In genomic region chr11:3370928-3371598, GRCm38 (mm10) we compare ENCODE assay signal across 8 mouse cellular contexts. TPM values are rescaled to one million over a fixed set of nuclear protein-coding genes. Genes with fewer than 3 reads are reported as not detected.
A peak's percentile ranks its signal among the peaks of the same experiment; 100 is the strongest.
DNase-seq lines count a peak whose midpoint lies in the region; ATAC-seq lines count a peak whose summit lies in the region.

No protein-coding gene starts in this region.

- peak overlapping the region; percentile 64 for H3K9ac ChIP-seq in lung, embryonic 16.5 days (ENCODE audit: low read length)

- no peaks in the 10 kb centered on the region for H3K36me3 ChIP-seq in hindbrain, embryonic 10.5 days
- H3K36me3 ChIP-seq in lung, embryonic 16.5 days (ENCODE audit: control insufficient read depth, insufficient read depth, low read length) = no peaks in the 10 kb centered on the region

- DNase-seq in NIH3T3 (ENCODE audit: low read depth) = peak; percentile 87
- peak; percentile 88 for DNase-seq in cerebellum, adult 9-11 months
- peak; percentile 91 for DNase-seq in hindbrain, embryonic 10.5 days (ENCODE audit: low spot score)
- DNase-seq in layer of hippocampus, adult 9-11 months = peak; percentile 87
- peak; percentile 39 for DNase-seq in ovary, postnatal 10 days (ENCODE audit: low spot score)
- peak; percentile 57 to 65 for DNase-seq in thymus, postnatal 10 days (ENCODE audit: low spot score in 2 of 2)

- ATAC-seq in frontal cortex, adult (ENCODE audit: low TSS enrichment) = peak; percentile 94
- peak; percentile 95 for ATAC-seq in lung, embryonic 16.5 days (ENCODE audit: low read depth)

- H3K27ac ChIP-seq in hindbrain, embryonic 10.5 days = peak overlapping the region; percentile 87
- peak overlapping the region; percentile 58 for H3K27ac ChIP-seq in lung, embryonic 16.5 days (ENCODE audit: low read length)

- peak overlapping the region; percentile 70 for H3K4me2 ChIP-seq in lung, embryonic 16.5 days (ENCODE audit: low read depth, low read length)

- no peaks in the 10 kb centered on the region for H3K27me3 ChIP-seq in hindbrain, embryonic 10.5 days (ENCODE audit: insufficient read depth, poor library complexity, severe bottlenecking)
- H3K27me3 ChIP-seq in lung, embryonic 16.5 days (ENCODE audit: control insufficient read depth, insufficient read depth, low read depth, low read length) = no peaks in the 10 kb centered on the region

- no peaks in the 10 kb centered on the region for H3K9me3 ChIP-seq in hindbrain, embryonic 10.5 days
- no peaks in the 10 kb centered on the region for H3K9me3 ChIP-seq in lung, embryonic 16.5 days (ENCODE audit: control insufficient read depth, low read length)

- H3K4me3 ChIP-seq in hindbrain, embryonic 10.5 days = peak overlapping the region; percentile 69
- H3K4me3 ChIP-seq in lung, embryonic 16.5 days (ENCODE audit: low read length) = peak overlapping the region; percentile 55

- peaks cover 56% of the 10 kb centered on the region for H3K4me1 ChIP-seq in hindbrain, embryonic 10.5 days (replicated peaks)
- peaks cover 44% of the 10 kb centered on the region for H3K4me1 ChIP-seq in lung, embryonic 16.5 days (replicated peaks; ENCODE audit: control insufficient read depth, insufficient read depth, low read length)

- WGBS in hindbrain, embryonic 10.5 days = 3% methylated on average over 27 of the region's 27 CpGs
- 3% methylated on average over 27 of the region's 27 CpGs for WGBS in lung, embryonic 16.5 days

RNA-seq across cellular contexts. Expression of gene Limk2, which starts 37.9 kb away (rescaled TPM):
- polyA plus RNA-seq in hindbrain, embryonic 10.5 days (2016; fragmentation: Nextera tagmentation; extraction: Ambion mirVana) = 62.0 and 82.2 TPM in 2 replicates
- 53.1 and 54.5 TPM in 2 replicates for polyA plus RNA-seq in lung, embryonic 16.5 days (2015; fragmentation: Nextera tagmentation; extraction: Ambion mirVana)

RNA-seq across cellular contexts. Expression of gene Pik3ip1, which starts 40.9 kb away (rescaled TPM):
- polyA plus RNA-seq in hindbrain, embryonic 10.5 days (2016; fragmentation: Nextera tagmentation; extraction: Ambion mirVana) = 9.3 and 9.4 TPM in 2 replicates
- polyA plus RNA-seq in lung, embryonic 16.5 days (2015; fragmentation: Nextera tagmentation; extraction: Ambion mirVana) = 11.8 and 12.0 TPM in 2 replicates

Comparison
In these comparisons a context has a peak if more than half of its experiments do, and no peak if none do; other contexts are left out.
1. Peak in every context shown above with its lines: DNase-seq, ATAC-seq, H3K4me3 ChIP-seq and H3K27ac ChIP-seq.
2. DNase-seq: peak in every context shown above with its lines; median percentile 91 in hindbrain, embryonic 10.5 days; 88 in cerebellum, adult 9-11 months; 87 in NIH3T3; 87 in layer of hippocampus, adult 9-11 months; 61 in thymus, postnatal 10 days; 39 in ovary, postnatal 10 days.